Mouse (Mus musculus): ENCODE results near the gene Steap3.
A peak's percentile ranks its signal among the peaks of the same experiment; 100 is the strongest.

The Steap3 gene

GRCm38 (mm10) chr1:120252519-120253160 lies 19.9 kb downstream of the Steap3 start:
- ATAC-seq (ENCODE audit: insufficient number of reproducible peaks, low FRiP score, low TSS enrichment): no peak

- no peak for ATAC-seq (ENCODE audit: insufficient number of reproducible peaks, low FRiP score, low TSS enrichment)
Observed at GRCm38 (mm10) chr1:120251193-120251592, 21.3 kb downstream of the Steap3 start.

GRCm38 (mm10) chr1:120250586-120250985 lies 21.9 kb downstream of the Steap3 start:
- ATAC-seq (ENCODE audit: insufficient number of reproducible peaks, low FRiP score, low TSS enrichment): no peak

- no peak for ATAC-seq (ENCODE audit: insufficient number of reproducible peaks, low FRiP score, low TSS enrichment)
Observed at GRCm38 (mm10) chr1:120249842-120250241, 22.7 kb downstream of the Steap3 start.

GRCm38 (mm10) chr1:120248156-120248555 lies 24.3 kb downstream of the Steap3 start:
- ATAC-seq (ENCODE audit: insufficient number of reproducible peaks, low FRiP score, low TSS enrichment): no peak

- no peak for ATAC-seq (ENCODE audit: insufficient number of reproducible peaks, low FRiP score, low TSS enrichment)
Observed at GRCm38 (mm10) chr1:120247351-120247750, 25.2 kb downstream of the Steap3 start.

GRCm38 (mm10) chr1:120246946-120247345 lies 25.6 kb downstream of the Steap3 start:
- no peak for ATAC-seq (ENCODE audit: insufficient number of reproducible peaks, low FRiP score, low TSS enrichment)

- no peak for ATAC-seq (ENCODE audit: insufficient number of reproducible peaks, low FRiP score, low TSS enrichment)
Observed at GRCm38 (mm10) chr1:120245661-120246131, 26.8 kb downstream of the Steap3 start.

GRCm38 (mm10) chr1:120244646-120245045 lies 27.9 kb downstream of the Steap3 start:
- no peak for ATAC-seq (ENCODE audit: insufficient number of reproducible peaks, low FRiP score, low TSS enrichment)

GRCm38 (mm10) chr1:120243987-120244386 lies 28.5 kb downstream of the Steap3 start:
- no peak for ATAC-seq (ENCODE audit: insufficient number of reproducible peaks, low FRiP score, low TSS enrichment)

GRCm38 (mm10) chr1:120237068-120237467 lies 35.4 kb downstream of the Steap3 start:
- no peak for ATAC-seq (ENCODE audit: insufficient number of reproducible peaks, low FRiP score, low TSS enrichment)

- no peak for ATAC-seq (ENCODE audit: insufficient number of reproducible peaks, low FRiP score, low TSS enrichment)
Observed at GRCm38 (mm10) chr1:120236424-120236823, 36.1 kb downstream of the Steap3 start.

GRCm38 (mm10) chr1:120235631-120236215 lies 36.8 kb downstream of the Steap3 start:
- no peak for ATAC-seq (ENCODE audit: insufficient number of reproducible peaks, low FRiP score, low TSS enrichment)

GRCm38 (mm10) chr1:120232170-120232569 lies 40.3 kb downstream of the Steap3 start:
- no peak for ATAC-seq (ENCODE audit: insufficient number of reproducible peaks, low FRiP score, low TSS enrichment)

- ATAC-seq (ENCODE audit: insufficient number of reproducible peaks, low FRiP score, low TSS enrichment): 0 out of 2 replicates have a peak, but pooled peaks have one; percentile 42
Observed at GRCm38 (mm10) chr1:120231334-120231733, 41.2 kb downstream of the Steap3 start.

GRCm38 (mm10) chr1:120229723-120230471 lies 42.6 kb downstream of the Steap3 start:
- ATAC-seq (ENCODE audit: insufficient number of reproducible peaks, low FRiP score, low TSS enrichment): no peak

GRCm38 (mm10) chr1:120223613-120224012 lies 48.9 kb downstream of the Steap3 start:
- ATAC-seq (ENCODE audit: insufficient number of reproducible peaks, low FRiP score, low TSS enrichment): no peak

GRCm38 (mm10) chr1:120221285-120221684 lies 51.2 kb downstream of the Steap3 start:
- ATAC-seq (ENCODE audit: insufficient number of reproducible peaks, low FRiP score, low TSS enrichment): no peak

GRCm38 (mm10) chr1:120220841-120221240 lies 51.7 kb downstream of the Steap3 start:
- no peak for ATAC-seq (ENCODE audit: insufficient number of reproducible peaks, low FRiP score, low TSS enrichment)

GRCm38 (mm10) chr1:120208502-120209230 lies 63.8 kb downstream of the Steap3 start:
- no peak for ATAC-seq (ENCODE audit: insufficient number of reproducible peaks, low FRiP score, low TSS enrichment)

- no peak for ATAC-seq (ENCODE audit: insufficient number of reproducible peaks, low FRiP score, low TSS enrichment)
Observed at GRCm38 (mm10) chr1:120207568-120207967, 64.9 kb downstream of the Steap3 start.
